Mouse (Mus musculus) MEL (cell line): ENCODE measurements at regions not wholly inside any gene's neighbourhood (a gene's known extent, or its start where the extent isn't known, plus 50 kb on each side); places are given as distances from the start of the nearest gene placed in this dataset.

Experiments used
- DNase-seq: peaks from one replicate; pipeline ENCODE4 v3.0.0; 2011; ENCODE audit warnings: low read depth, low spot score
- H3K27ac ChIP-seq: 2 replicates; pipeline ENCODE4 v1.5.1; 2012; ENCODE audit warnings: low read depth, mild to moderate bottlenecking, control low read depth, low read length, moderate library complexity; ENCODE audit not compliant: control insufficient read depth
- H3K27me3 ChIP-seq, 2 experiments: fragments of 150-350 bp in 1 of 2; sonication (generic) in 1 of 2; 2 replicates each; pipeline ENCODE4 v1.6.1; 2012; ENCODE audit warnings: low read length in 2 of 2, mild to moderate bottlenecking in 2 of 2, improper control_type of control experiment in 1 of 2, moderate library complexity in 1 of 2; ENCODE audit not compliant: insufficient read depth in 2 of 2, control insufficient read depth in 1 of 2
- H3K36me3 ChIP-seq, 2 experiments: 2 replicates each; pipeline ENCODE4 v1.6.1; 2012 to 2014; ENCODE audit warnings: low read length in 2 of 2, improper control_type of control experiment in 1 of 2, inconsistent platforms in 1 of 2, mild to moderate bottlenecking in 1 of 2; ENCODE audit not compliant: insufficient read depth in 2 of 2, control insufficient read depth in 1 of 2
- H3K4me1 ChIP-seq, 2 experiments: fragments of 150-350 bp in 1 of 2; sonication (generic) in 1 of 2; 2 replicates each; pipeline ENCODE4 v1.6.1; 2012; ENCODE audit warnings: low read length in 2 of 2, improper control_type of control experiment in 1 of 2, mild to moderate bottlenecking in 1 of 2; ENCODE audit not compliant: insufficient read depth in 2 of 2, control insufficient read depth in 1 of 2
- H3K4me3 ChIP-seq, 2 experiments: fragments of 150-350 bp in 1 of 2; sonication (generic) in 1 of 2; 2 replicates each; pipeline ENCODE4 v1.5.1; 2012; ENCODE audit warnings: low read depth in 2 of 2, low read length in 2 of 2, mild to moderate bottlenecking in 2 of 2, moderate library complexity in 2 of 2, control low read depth in 1 of 2, improper control_type of control experiment in 1 of 2; ENCODE audit not compliant: control insufficient read depth in 1 of 2, insufficient read depth in 1 of 2
- H3K79me2 ChIP-seq: 2 replicates; pipeline ENCODE4 v1.6.1; 2012; ENCODE audit warnings: mild to moderate bottlenecking, low read length, moderate library complexity; ENCODE audit not compliant: control insufficient read depth, poor library complexity, insufficient read depth
- H3K9ac ChIP-seq: 2 replicates; pipeline ENCODE4 v1.6.1; 2012; ENCODE audit warnings: low read depth, mild to moderate bottlenecking, control low read depth, low read length, moderate library complexity; ENCODE audit not compliant: control insufficient read depth, poor library complexity, severe bottlenecking
- H3K9me3 ChIP-seq: fragments of 150-350 bp; sonication (generic); replicated peaks from 2 replicates; pipeline ENCODE4 v1.6.1; 2012; ENCODE audit warnings: mild to moderate bottlenecking, low read length, improper control_type of control experiment, moderate library complexity; ENCODE audit not compliant: insufficient read depth
- BHLHE40 ChIP-seq: IDR thresholded peaks from 2 replicates; pipeline ENCODE4 v1.6.1; 2012; ENCODE audit warnings: low read depth, mild to moderate bottlenecking, inconsistent platforms, low read length, improper control_type of control experiment, borderline replicate concordance
- CHD2 ChIP-seq: IDR thresholded peaks from 2 replicates; pipeline ENCODE4 v1.6.1; 2011; ENCODE audit warnings: low read length, improper control_type of control experiment
- E2F4 ChIP-seq: IDR thresholded peaks from 2 replicates; pipeline ENCODE4 v1.6.1; 2011; ENCODE audit warnings: low read depth, low read length, improper control_type of control experiment, borderline replicate concordance
- GATA1 ChIP-seq: IDR thresholded peaks from 2 replicates; pipeline ENCODE4 v1.6.1; 2011; ENCODE audit warnings: low read depth, low read length, improper control_type of control experiment
- HCFC1 ChIP-seq: IDR thresholded peaks from 2 replicates; pipeline ENCODE4 v1.6.1; 2012; ENCODE audit warnings: low read depth, mild to moderate bottlenecking, inconsistent platforms, low read length, improper control_type of control experiment, moderate library complexity
- JUND ChIP-seq: IDR thresholded peaks from 2 replicates; pipeline ENCODE4 v1.6.1; 2011; ENCODE audit warnings: low read depth, mild to moderate bottlenecking, improper control_type of control experiment, low read length
- KAT2A ChIP-seq: conservative IDR thresholded peaks from 2 replicates; pipeline ENCODE4 v1.6.1; 2012; ENCODE audit warnings: low read depth, low read length, improper control_type of control experiment, inconsistent platforms
- MAFK ChIP-seq: IDR thresholded peaks from 2 replicates; pipeline ENCODE4 v1.6.1; 2011; ENCODE audit warnings: low read depth, mild to moderate bottlenecking, low read length, improper control_type of control experiment, borderline replicate concordance
- NRF1 ChIP-seq: IDR thresholded peaks from 2 replicates; pipeline ENCODE4 v1.6.1; 2014; ENCODE audit warnings: low read depth, mild to moderate bottlenecking, inconsistent platforms, low read length, improper control_type of control experiment, moderate library complexity; ENCODE audit not compliant: poor library complexity, insufficient read depth, severe bottlenecking
- POLR2A ChIP-seq, 2 experiments: IDR thresholded peaks; 2 replicates each; pipeline ENCODE4 v1.6.1; 2011 to 2012; ENCODE audit warnings: low read length in 2 of 2, mild to moderate bottlenecking in 2 of 2, control low read depth in 1 of 2, improper control_type of control experiment in 1 of 2, low read depth in 1 of 2, moderate library complexity in 1 of 2; ENCODE audit not compliant: control insufficient read depth in 1 of 2, insufficient read depth in 1 of 2, poor library complexity in 1 of 2
- POLR2AphosphoS2 ChIP-seq: IDR thresholded peaks from 2 replicates; pipeline ENCODE4 v1.6.1; 2011; ENCODE audit warnings: low read length, improper control_type of control experiment
- RAD21 ChIP-seq: IDR thresholded peaks from 2 replicates; pipeline ENCODE4 v1.6.1; 2011; ENCODE audit warnings: mild to moderate bottlenecking, low read depth, low read length, improper control_type of control experiment
- SMC3 ChIP-seq: IDR thresholded peaks from 2 replicates; pipeline ENCODE4 v1.6.1; 2011; ENCODE audit warnings: low read depth, low read length, improper control_type of control experiment
- TCF12 ChIP-seq: IDR thresholded peaks from 2 replicates; pipeline ENCODE4 v1.6.1; 2014; ENCODE audit warnings: low read depth, mild to moderate bottlenecking, inconsistent platforms, low read length, improper control_type of control experiment, moderate library complexity
- ZKSCAN1 ChIP-seq: IDR thresholded peaks from 2 replicates; pipeline ENCODE4 v1.6.1; 2012; ENCODE audit warnings: low read depth, mild to moderate bottlenecking, inconsistent platforms, low read length, improper control_type of control experiment, moderate library complexity
- ZMIZ1 ChIP-seq: IDR thresholded peaks from 2 replicates; pipeline ENCODE4 v1.6.1; 2012; ENCODE audit warnings: low read depth, mild to moderate bottlenecking, inconsistent platforms, low read length, improper control_type of control experiment, moderate library complexity
- ZNF384 ChIP-seq: IDR thresholded peaks from 2 replicates; pipeline ENCODE4 v1.6.1; 2012; ENCODE audit warnings: low read depth, mild to moderate bottlenecking, inconsistent platforms, low read length, improper control_type of control experiment

DNA sequence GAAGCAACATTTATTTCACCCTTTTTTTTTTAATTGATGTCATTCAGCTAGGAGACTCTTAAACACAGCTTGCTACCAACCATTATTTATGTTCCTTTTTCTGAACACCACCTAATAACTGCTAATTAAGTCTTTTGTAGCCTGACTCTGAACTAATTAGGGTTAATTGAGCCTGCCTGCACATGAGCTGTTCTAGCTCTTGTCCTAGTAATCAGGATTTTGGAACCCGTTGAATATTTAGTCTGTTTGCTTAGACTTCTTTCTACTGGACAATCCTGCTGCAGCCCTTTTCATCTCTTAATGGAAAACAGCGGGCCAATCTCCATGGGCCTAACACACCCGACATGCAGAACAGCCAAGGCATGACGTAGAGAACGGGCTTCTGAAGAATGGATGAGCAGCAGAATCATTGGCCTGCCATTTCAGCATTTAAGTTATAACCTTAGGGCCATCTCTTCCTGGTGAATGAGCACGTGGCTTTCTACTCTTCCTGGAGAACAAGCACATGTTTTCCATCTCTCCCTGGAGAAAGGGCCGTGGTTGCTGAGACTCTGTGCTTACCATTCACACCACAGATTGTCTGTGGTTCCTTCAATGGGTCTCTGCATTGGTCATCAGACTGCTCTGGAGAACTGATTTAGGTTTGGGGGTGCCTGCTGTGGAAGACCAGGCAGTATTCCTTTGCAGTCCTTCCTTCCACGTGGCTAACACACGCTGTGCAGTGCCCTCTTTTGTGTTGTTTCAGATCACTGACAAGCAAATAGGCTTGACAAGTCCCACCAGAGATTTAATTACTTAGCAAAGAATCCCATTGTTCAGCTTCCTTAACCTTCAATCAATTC, 805.1 kb downstream of the Poteg start:
- Histone ChIP-seq H3K27me3 (no peaks in the 10 kb centered on the region), H3K27ac (no peak overlapping the region), H3K9ac (no peak overlapping the region), H3K9me3 (no peaks in the 10 kb centered on the region), H3K79me2 (no peaks in the 10 kb centered on the region), H3K36me3 (no peaks in the 10 kb centered on the region), H3K4me1 (no peaks in the 10 kb centered on the region), H3K4me3 (no peak overlapping the region)
- no peak for DNase-seq
- no peak for TF ChIP-seq JUND
- no peak for TF ChIP-seq HCFC1
- no peak for TF ChIP-seq GATA1

DNA sequence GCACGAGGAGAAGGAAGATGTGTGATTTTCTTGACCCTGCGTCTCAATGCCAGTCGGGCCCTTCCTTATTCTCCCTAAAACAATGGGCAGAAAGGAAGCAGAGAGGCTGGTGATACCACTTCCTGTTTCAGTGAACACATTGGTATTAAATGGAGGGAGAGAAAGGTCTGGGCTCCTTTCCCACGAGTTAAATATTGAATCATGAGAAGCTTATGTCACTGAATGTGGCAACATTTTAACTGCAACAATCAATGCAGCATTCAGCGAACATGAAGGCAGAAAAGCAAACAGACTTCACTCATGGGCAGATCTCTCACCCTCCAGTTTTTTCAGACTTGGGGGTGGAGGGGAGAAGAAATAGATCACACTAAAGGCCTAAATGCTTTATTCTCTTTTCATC, 819.8 kb downstream of the Poteg start:
- no peaks in the 10 kb centered on the region for H3K9me3 ChIP-seq
- no peaks in the 10 kb centered on the region for H3K36me3 ChIP-seq
- H3K79me2 ChIP-seq: no peaks in the 10 kb centered on the region
- H3K4me1 ChIP-seq: no peaks in the 10 kb centered on the region
- H3K27ac ChIP-seq: no peak overlapping the region
- no peak overlapping the region for H3K4me3 ChIP-seq
- TF ChIP-seq ZNF384 (no peak), RAD21 (no peak), BHLHE40 (no peak), POLR2A (IDR thresholded peaks at IDR 0.05; ENCODE audit: control insufficient read depth in 1 of 2, insufficient read depth in 1 of 2, low read depth in 1 of 2, low read length in 2 of 2, poor library complexity in 1 of 2) (no peak), E2F4 (no peak), SMC3 (no peak), CHD2 (no peak), ZMIZ1 (no peak), NRF1 (no peak), ZKSCAN1 (no peak), MAFK (no peak), POLR2AphosphoS2 (no peak), TCF12 (no peak), KAT2A (no peak)
- H3K9ac ChIP-seq: no peak overlapping the region
- no peak for DNase-seq
- no peaks in the 10 kb centered on the region for H3K27me3 ChIP-seq
